Mouse (Mus musculus) kidney, embryonic 16.5 days (tissue): Measurements from ENCODE around the gene Mageb16. TPM values are rescaled to one million over a fixed set of nuclear protein-coding genes. Genes with fewer than 3 reads are reported as not detected.

Experiments
- ATAC-seq: fragments of 200-750 bp; cut with Nextera tagmentation; 2 replicates; pipeline ENCODE4 v1.8.0; 2017; ENCODE audit warnings: moderate TSS enrichment; ENCODE audit not compliant: low FRiP score, low TSS enrichment
- H3K27ac ChIP-seq: fragments of 300-500 bp; sonication (generic); 2 replicates; pipeline ENCODE4 v1.5.1; 2014; ENCODE audit warnings: low read length
- H3K27me3 ChIP-seq: fragments of 300-500 bp; sonication (generic); 2 replicates; pipeline ENCODE4 v1.6.1; 2014; ENCODE audit warnings: low read length, control low read depth, mixed read lengths; ENCODE audit not compliant: insufficient read depth
- H3K36me3 ChIP-seq: fragments of 300-500 bp; sonication (generic); 2 replicates; pipeline ENCODE4 v1.6.1; 2014; ENCODE audit warnings: low read length, control low read depth, mixed read lengths; ENCODE audit not compliant: insufficient read depth
- H3K4me1 ChIP-seq: fragments of 300-500 bp; sonication (generic); 2 replicates; pipeline ENCODE4 v1.6.1; 2014; ENCODE audit warnings: low read length, control low read depth, mixed read lengths; ENCODE audit not compliant: insufficient read depth
- H3K4me2 ChIP-seq: fragments of 300-500 bp; sonication (generic); replicated peaks from 2 replicates; pipeline ENCODE4 v1.6.1; 2014; ENCODE audit warnings: low read depth, low read length
- H3K4me3 ChIP-seq: fragments of 300-500 bp; sonication (generic); 2 replicates; pipeline ENCODE4 v1.5.1; 2014; ENCODE audit warnings: mild to moderate bottlenecking, low read length
- H3K9ac ChIP-seq: fragments of 300-500 bp; sonication (generic); replicated peaks from 2 replicates; pipeline ENCODE4 v1.6.1; 2014; ENCODE audit warnings: low read length
- H3K9me3 ChIP-seq: fragments of 300-500 bp; sonication (generic); 2 replicates; pipeline ENCODE4 v1.6.1; 2016; ENCODE audit warnings: low read length, control low read depth
- WGBS: fragments of 180-500 bp; shearing (Covaris S2); extraction: QIAGEN DNeasy Blood & Tissue Kit; methylation state at CpG from one replicate; pipeline ENCODE4 v1.1.7; 2014; 5-methylcytosine and 5-hydroxymethylcytosine counted together
- polyA plus RNA-seq: library from polyadenylated mRNA; unstranded; fragments of >200 nt; fragmentation: Nextera tagmentation; extraction: Ambion mirVana; gene quantifications from 2 replicates; pipeline ENCODE4 v1.2.1, GENCODE M21; 2015

Mageb16 gene
- 0.10 TPM in 1 of 2 replicates, not detected in the other for polyA plus RNA-seq

GRCm38 (mm10) chrX:79671411-79671810 is at the start of gene Mageb16:
Mageb16 (minus strand) TSS chrX:79671435.
- no peaks in the 10 kb centered on the region for H3K27me3 ChIP-seq
- H3K9me3 ChIP-seq, result no peaks in the 10 kb centered on the region
- ATAC-seq, result no peak
- H3K9ac ChIP-seq, result no peak within 1 kb of the TSS
- no peaks in the 10 kb centered on the region for H3K36me3 ChIP-seq
- H3K4me1 ChIP-seq, result no peaks in the 10 kb centered on the region
- no peak within 1 kb of the TSS for H3K4me2 ChIP-seq
- no peak within 1 kb of the TSS for H3K27ac ChIP-seq
- H3K4me3 ChIP-seq, result no peak within 1 kb of the TSS
- WGBS, result 48% methylated on average over 8 of the region's 8 CpGs

- H3K27me3 ChIP-seq, result no peaks in the 10 kb centered on the region
- H3K9me3 ChIP-seq, result no peaks in the 10 kb centered on the region
- H3K4me1 ChIP-seq, result no peaks in the 10 kb centered on the region
- no peak overlapping the region for H3K4me3 ChIP-seq
- no peak overlapping the region for H3K4me2 ChIP-seq
- H3K36me3 ChIP-seq, result no peaks in the 10 kb centered on the region
- no peak overlapping the region for H3K27ac ChIP-seq
- ATAC-seq, result no peak
- no peak overlapping the region for H3K9ac ChIP-seq
- 62% methylated on average over 2 of the region's 2 CpGs for WGBS
Observed at GRCm38 (mm10) chrX:79651091-79651490, 20.1 kb downstream of the Mageb16 start.

GRCm38 (mm10) chrX:79635396-79635795 is 35.8 kb downstream of the Mageb16 start:
- H3K4me3 ChIP-seq, result no peak overlapping the region
- no peak overlapping the region for H3K27ac ChIP-seq
- WGBS, result 89% methylated on average over 15 of the region's 15 CpGs

GRCm38 (mm10) chrX:79606462-79606861 is 64.8 kb downstream of the Mageb16 start:
- WGBS, result 88% methylated on average over 2 of the region's 2 CpGs
- Histone ChIP-seq H3K9ac (no peak overlapping the region), H3K9me3 (no peaks in the 10 kb centered on the region), H3K27me3 (no peaks in the 10 kb centered on the region), H3K4me1 (no peaks in the 10 kb centered on the region), H3K27ac (no peak overlapping the region), H3K4me2 (no peak overlapping the region), H3K4me3 (no peak overlapping the region), H3K36me3 (no peaks in the 10 kb centered on the region)
- ATAC-seq, result no peak

More at GRCm38 (mm10) chrX:79635396-79635795, 35.8 kb downstream of the Mageb16 start:
- Histone ChIP-seq H3K27me3 (no peaks in the 10 kb centered on the region), H3K4me1 (no peaks in the 10 kb centered on the region), H3K36me3 (no peaks in the 10 kb centered on the region), H3K9me3 (no peaks in the 10 kb centered on the region; the same call in 1 of the 2 replicates), H3K9ac (no peak overlapping the region), H3K4me2 (no peak overlapping the region)
- no peak for ATAC-seq

Other genes with a start within 250 kb of the Mageb16 start
- 0.19 and 0.21 TPM in 2 replicates for gene Gm7173, start 154.2 kb downstream of the Mageb16 start, polyA plus RNA-seq